Mouse (Mus musculus): ENCODE results near the gene Tma16. TPM values are rescaled to one million over a fixed set of nuclear protein-coding genes. Genes with fewer than 3 reads are reported as not detected.

The Tma16 gene
- polyA plus RNA-seq, 1 experiment from 2014 or later, result 10.6 TPM

- no peaks in the 10 kb centered on the region for H3K4me1 ChIP-seq (ENCODE audit: control insufficient read depth, insufficient read depth, low read length)
- 87% methylated on average over 3 of the region's 3 CpGs for WGBS
- H3K4me2 ChIP-seq (ENCODE audit: low read length), result no peak overlapping the region
- no peak overlapping the region for H3K27ac ChIP-seq (ENCODE audit: low read length)
- H3K9ac ChIP-seq (ENCODE audit: low read depth, low read length), result no peak overlapping the region
- H3K9me3 ChIP-seq (replicated peaks; ENCODE audit: control insufficient read depth, low read length, poor library complexity, severe bottlenecking), result no peaks in the 10 kb centered on the region
- H3K27me3 ChIP-seq (ENCODE audit: control insufficient read depth, insufficient read depth, low read depth, low read length), result no peaks in the 10 kb centered on the region
- no peaks in the 10 kb centered on the region for H3K36me3 ChIP-seq (ENCODE audit: control insufficient read depth, insufficient read depth, low read length)
- ATAC-seq, result no peak
- H3K4me3 ChIP-seq (ENCODE audit: low read depth, low read length), result no peak overlapping the region
These were observed 48.4 kb downstream of the Tma16 start for GRCm38 (mm10) chr8:66437929-66438328.

GRCm38 (mm10) chr8:66436804-66437203 is 49.5 kb downstream of the Tma16 start:
- Histone ChIP-seq H3K4me3 (ENCODE audit: low read depth, low read length) (no peak overlapping the region), H3K4me1 (ENCODE audit: control insufficient read depth, insufficient read depth, low read length) (no peaks in the 10 kb centered on the region), H3K4me2 (ENCODE audit: low read length) (no peak overlapping the region), H3K27ac (ENCODE audit: low read length) (no peak overlapping the region), H3K36me3 (ENCODE audit: control insufficient read depth, insufficient read depth, low read length) (no peaks in the 10 kb centered on the region), H3K9me3 (replicated peaks; ENCODE audit: control insufficient read depth, low read length, poor library complexity, severe bottlenecking) (no peaks in the 10 kb centered on the region), H3K27me3 (ENCODE audit: control insufficient read depth, insufficient read depth, low read depth, low read length) (no peaks in the 10 kb centered on the region), H3K9ac (ENCODE audit: low read depth, low read length) (no peak overlapping the region)
- 100% methylated on average over 1 of the region's 1 CpGs for WGBS
- no peak for ATAC-seq

- Histone ChIP-seq H3K27me3 (ENCODE audit: control insufficient read depth, insufficient read depth, low read depth, low read length) (no peaks in the 10 kb centered on the region), H3K4me1 (ENCODE audit: control insufficient read depth, insufficient read depth, low read length) (peaks cover 2% of the 10 kb centered on the region; the same call in 1 of the 2 replicates), H3K9me3 (replicated peaks; ENCODE audit: control insufficient read depth, low read length, poor library complexity, severe bottlenecking) (no peaks in the 10 kb centered on the region), H3K27ac (ENCODE audit: low read length) (no peak overlapping the region), H3K4me2 (ENCODE audit: low read length) (no peak overlapping the region), H3K4me3 (ENCODE audit: low read depth, low read length) (no peak overlapping the region), H3K9ac (ENCODE audit: low read depth, low read length) (no peak overlapping the region), H3K36me3 (ENCODE audit: control insufficient read depth, insufficient read depth, low read length) (no peaks in the 10 kb centered on the region)
- no peak for ATAC-seq
These were observed 52.8 kb downstream of the Tma16 start for GRCm38 (mm10) chr8:66433577-66433976.

- peaks cover 2% of the 10 kb centered on the region; the same call in 1 of the 2 replicates for H3K4me1 ChIP-seq (ENCODE audit: control insufficient read depth, insufficient read depth, low read length)
- no peak overlapping the region for H3K4me2 ChIP-seq (ENCODE audit: low read length)
- no peaks in the 10 kb centered on the region for H3K9me3 ChIP-seq (replicated peaks; ENCODE audit: control insufficient read depth, low read length, poor library complexity, severe bottlenecking)
- H3K27ac ChIP-seq (ENCODE audit: low read length), result no peak overlapping the region
- WGBS, result 81% methylated on average over 2 of the region's 2 CpGs
- H3K36me3 ChIP-seq (ENCODE audit: control insufficient read depth, insufficient read depth, low read length), result no peaks in the 10 kb centered on the region
- no peak overlapping the region for H3K4me3 ChIP-seq (ENCODE audit: low read depth, low read length)
- H3K9ac ChIP-seq (ENCODE audit: low read depth, low read length), result no peak overlapping the region
- no peak for ATAC-seq
- H3K27me3 ChIP-seq (ENCODE audit: control insufficient read depth, insufficient read depth, low read depth, low read length), result no peaks in the 10 kb centered on the region
These were observed 55.7 kb downstream of the Tma16 start for GRCm38 (mm10) chr8:66430639-66431038.

Other genes starting within 250 kb of the Tma16 start
- gene Tktl2, start 25.2 kb upstream of the Tma16 start, polyA plus RNA-seq (2015; fragmentation: Nextera tagmentation; extraction: Ambion mirVana), result 0.08 TPM in 1 of 2 replicates, not detected in the other
- gene Npy5r, start 201.6 kb upstream of the Tma16 start, polyA plus RNA-seq (2015; fragmentation: Nextera tagmentation; extraction: Ambion mirVana), result 1.4 and 2.1 TPM in 2 replicates
- gene Npy1r, start 210.7 kb upstream of the Tma16 start, polyA plus RNA-seq (2015; fragmentation: Nextera tagmentation; extraction: Ambion mirVana), result 4.4 and 6.6 TPM in 2 replicates

Data from midbrain, embryonic 16.5 days (tissue).